Mouse (Mus musculus) thymus, postnatal 36 days (tissue): ENCODE results near the gene Fibp.

Experiments
- DNase-seq, 2 experiments: peaks; one replicate each; pipeline ENCODE4 v3.0.0; 2022; ENCODE audit warnings: mixed read lengths in 2 of 2

The Fibp gene

DNA sequence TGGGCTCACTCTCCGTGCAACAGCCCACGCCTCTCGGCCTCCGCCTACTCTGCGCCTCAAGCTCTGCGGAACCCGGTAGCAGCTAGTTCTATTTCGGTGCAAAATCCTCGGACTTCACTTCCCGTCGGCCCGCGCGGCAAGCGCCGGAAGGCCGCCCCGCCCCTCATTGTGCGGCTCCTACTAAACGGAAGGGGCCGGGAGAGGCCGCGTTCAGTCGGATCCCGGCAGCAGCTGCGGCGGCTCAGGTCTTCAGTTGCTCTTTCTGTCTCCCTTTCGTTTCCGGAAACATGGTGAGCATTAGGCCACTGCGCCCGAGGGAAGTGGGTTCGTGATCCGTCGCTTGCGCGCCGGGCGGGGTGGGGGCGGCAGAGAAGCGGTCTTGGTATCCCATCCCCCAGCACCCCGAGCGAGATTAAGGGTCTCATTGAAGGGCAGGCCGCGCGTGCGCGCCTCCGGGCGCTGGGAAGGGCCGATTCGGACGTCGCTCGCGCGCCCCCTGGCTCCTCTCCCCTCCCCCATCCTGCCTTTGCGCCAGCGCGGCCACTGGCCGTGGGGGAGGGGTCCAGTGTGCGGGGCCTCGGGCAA is 30.0 kb downstream of the Fibp start, which contains the start of gene Cfl1:
Cfl1 (plus strand) TSS at position 143 of the 585 bp plus-strand sequence.
- DNase-seq: peak; percentile 95 to 98

DNA sequence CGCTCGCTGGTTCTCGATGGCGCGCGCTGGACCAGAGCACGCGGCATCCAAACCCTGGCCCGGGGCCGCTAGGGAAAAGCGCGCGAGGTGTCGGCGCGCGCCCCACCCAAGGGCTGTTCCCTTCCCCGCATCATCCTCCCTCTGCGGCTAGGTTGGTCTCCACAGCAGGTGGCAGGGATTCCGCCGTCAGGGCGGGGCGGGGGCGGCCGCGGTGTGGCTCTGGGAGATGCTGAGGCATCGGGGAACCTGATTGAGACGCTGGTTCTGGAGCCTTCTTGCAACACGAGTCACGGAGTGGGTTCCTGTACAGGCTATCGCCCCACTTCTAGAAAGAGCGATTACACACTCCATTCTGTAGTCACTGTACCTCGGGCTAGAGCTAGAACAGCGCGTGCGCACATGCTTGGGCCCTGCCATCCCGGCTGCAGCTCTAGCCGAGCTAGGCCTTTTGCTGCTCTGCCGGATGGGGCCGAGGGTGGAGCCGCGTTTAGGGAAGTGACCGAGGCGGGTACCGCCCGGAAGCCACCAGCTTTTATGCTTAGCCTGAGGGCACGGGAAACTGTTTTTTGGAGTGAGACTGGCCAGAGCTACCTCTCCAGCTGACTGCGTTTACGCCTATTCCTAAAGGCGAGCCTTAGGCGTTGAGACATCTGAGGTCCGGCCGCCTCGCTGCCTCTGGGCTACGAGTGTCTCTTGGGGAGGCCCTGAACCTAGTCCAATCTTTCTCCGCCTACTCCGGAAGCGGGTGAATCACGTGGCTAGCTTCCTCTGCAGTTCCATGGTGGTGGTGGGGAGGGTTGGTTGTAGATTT is 30.7 kb downstream of the Fibp start:
- peak; percentile 85 to 88 for DNase-seq

GRCm38 (mm10) chr19:5492641-5493040 is 32.2 kb downstream of the Fibp start:
- no peak for DNase-seq

GRCm38 (mm10) chr19:5493301-5493721 is 32.9 kb downstream of the Fibp start:
- peak; percentile 3 to 38 for DNase-seq

- no peak for DNase-seq
Measured at GRCm38 (mm10) chr19:5494314-5494713, 33.9 kb downstream of the Fibp start.

DNA sequence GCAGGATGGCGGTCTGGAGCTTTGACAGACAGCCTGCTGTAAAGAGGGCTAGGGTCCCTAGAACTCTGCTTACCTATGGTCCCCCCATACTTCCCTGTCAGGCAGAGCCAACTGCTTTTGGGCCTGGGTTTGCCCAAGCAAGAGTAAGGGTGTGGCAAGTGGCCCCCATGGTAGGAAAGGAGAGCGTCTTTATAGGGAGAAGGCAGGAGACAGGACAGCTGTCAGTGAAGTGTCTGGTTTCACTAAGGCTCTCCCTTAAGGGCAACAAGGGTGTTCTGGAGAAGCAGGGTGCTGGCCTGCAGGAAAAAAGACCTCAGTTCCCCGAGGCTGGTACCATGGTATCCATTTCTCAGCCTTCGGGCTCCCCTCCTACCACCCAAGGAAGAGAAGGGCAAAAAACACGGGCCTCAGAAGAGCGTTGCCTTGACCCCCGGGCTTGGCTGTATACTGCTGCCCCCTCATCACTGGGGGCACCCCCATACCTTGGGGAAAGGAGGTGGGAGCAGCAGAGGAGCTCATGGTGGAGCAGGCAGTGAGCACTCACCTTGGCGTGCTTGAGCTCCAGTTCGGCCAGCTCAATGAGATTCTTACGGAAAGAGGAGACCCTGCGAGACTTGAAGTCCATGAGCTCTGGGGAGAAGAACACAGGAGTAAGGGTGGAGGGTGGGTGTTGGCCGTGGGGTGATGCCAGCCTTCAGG is 35.1 kb downstream of the Fibp start:
- no peak for DNase-seq

GRCm38 (mm10) chr19:5496052-5496370 is 35.6 kb downstream of the Fibp start:
- DNase-seq: no peak

- DNase-seq: no peak
Measured at GRCm38 (mm10) chr19:5500330-5500875, 40.0 kb downstream of the Fibp start.

- no peak for DNase-seq
Measured at GRCm38 (mm10) chr19:5503687-5504086, 43.3 kb downstream of the Fibp start, which contains the start of gene 1700020D05Rik. Gene 1700020D05Rik (minus strand): TSS chr19:5503787.

DNA sequence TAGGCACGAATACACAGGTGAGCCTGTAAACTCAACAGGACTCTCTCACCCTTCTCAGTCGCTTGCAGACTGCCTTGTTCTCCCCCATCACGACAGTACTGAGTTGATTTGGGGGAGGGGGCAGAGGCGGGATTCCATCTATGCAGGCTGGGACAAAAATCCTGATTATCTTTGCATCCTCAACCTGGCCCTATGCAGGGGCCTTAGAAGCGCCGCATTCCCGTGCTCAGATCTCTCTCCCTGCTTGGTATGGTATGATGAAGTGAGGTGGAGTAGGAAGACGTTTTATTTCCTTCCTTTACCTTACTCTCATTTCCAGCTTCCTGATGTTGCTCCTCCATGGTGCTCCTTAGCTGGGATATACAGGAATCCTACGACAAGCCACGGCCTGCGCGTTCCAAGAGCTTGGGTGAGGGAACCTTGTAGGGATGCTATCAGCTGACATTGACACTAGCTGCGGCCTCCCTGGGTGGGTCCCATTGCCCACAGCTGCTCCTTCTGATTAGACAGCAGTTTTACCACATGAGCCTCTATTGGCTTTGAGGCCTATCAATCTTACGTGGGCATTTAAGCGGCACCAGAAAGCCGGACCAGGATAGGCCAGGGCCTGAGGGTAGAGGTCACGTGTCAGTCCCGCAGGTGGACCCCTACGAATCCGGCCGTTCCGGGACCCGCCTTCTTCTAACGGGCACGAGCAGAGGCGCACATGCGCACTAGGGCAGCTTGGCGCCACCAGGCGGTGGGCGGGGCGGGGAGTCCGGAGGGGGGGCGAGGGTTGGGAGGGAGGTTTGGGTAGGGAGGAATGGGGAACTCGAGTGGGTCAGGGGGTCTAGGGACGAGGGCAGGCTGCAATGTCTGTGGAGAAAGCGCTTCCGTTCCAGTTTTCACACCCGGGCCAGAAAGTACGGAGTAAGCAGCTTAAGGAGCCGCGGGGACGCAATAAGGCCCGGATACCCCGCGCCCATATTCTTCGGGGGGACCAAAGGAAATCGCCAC is 49.9 kb downstream of the Fibp start, which contains the start of gene Snx32:
Snx32 (minus strand) TSS at position 508 of the 996 bp plus-strand sequence.
- DNase-seq: peak; percentile 95 to 98

- DNase-seq: no peak
Measured at GRCm38 (mm10) chr19:5511074-5511632, 50.7 kb downstream of the Fibp start.

GRCm38 (mm10) chr19:5512091-5513004 is 51.9 kb downstream of the Fibp start:
- no peak for DNase-seq

DNA sequence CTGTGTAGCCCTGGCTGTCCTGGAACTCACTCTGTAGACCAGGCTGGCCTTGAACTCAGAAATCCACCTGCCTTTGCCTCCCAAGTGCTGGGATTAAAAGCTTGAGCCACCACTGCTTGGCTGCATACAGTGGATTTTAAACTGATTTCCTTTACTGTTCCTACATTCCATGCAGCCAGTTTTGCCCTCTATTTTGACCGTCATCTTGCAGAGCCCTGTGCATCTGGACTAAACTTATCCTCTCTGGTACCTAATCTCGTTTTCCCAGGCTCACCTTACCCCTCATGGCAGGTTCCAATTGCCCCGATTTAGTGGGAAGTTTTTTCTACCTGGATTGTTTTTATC is 52.6 kb downstream of the Fibp start:
- no peak for DNase-seq
